In the genomic region with DNA sequence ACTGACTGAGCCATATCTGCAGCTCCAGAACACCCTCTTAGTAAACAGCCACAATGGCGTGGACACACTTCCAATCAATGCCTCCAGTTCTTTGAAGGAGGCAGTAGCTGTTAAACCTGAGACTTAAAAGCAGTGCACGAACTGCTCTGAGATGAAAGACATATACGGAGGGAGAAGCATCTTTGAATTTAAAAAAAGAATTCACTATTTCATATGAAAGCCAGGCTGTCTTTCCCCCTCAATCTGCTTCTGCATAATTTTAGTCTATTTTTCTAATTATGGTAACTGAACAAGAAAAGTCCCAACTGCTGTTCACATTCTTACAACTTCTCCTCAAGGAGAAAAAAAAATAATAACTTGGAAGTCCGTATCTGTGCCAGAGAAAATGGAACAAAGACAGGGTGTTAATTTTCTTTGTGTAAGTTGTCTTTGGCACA, we compare ENCODE assay signal across 18 mouse cellular contexts. TPM values are rescaled to one million over a fixed set of nuclear protein-coding genes. Genes with fewer than 3 reads are reported as not detected.
DNase-seq lines count a peak whose midpoint lies in the region; ATAC-seq and TF ChIP-seq lines count a peak whose summit lies in the region.
"Had no signal": no experiment of that assay in that cellular context is flagged by ENCODE, and none has a peak within 500 bp of the region (broad histone marks: within the 10 kb centered on the region; RNA-seq: fewer than 3 reads in every experiment).

No protein-coding gene starts in this region.

- DNase-seq in forebrain, embryonic 14.5 days (ENCODE audit: low spot score): no peak
- peak; percentile 17 to 39 for DNase-seq in layer of hippocampus, postnatal 10 days (ENCODE audit: low spot score in 2 of 2)
- DNase-seq in layer of hippocampus, postnatal 25 days (ENCODE audit: extremely low spot score in 1 of 2, low spot score in 1 of 2): no peak
- DNase-seq in midbrain, postnatal 0 days (ENCODE audit: low spot score): no peak
- no peak for DNase-seq in midbrain, embryonic 14.5 days
- DNase-seq in hindbrain, postnatal 0 days (ENCODE audit: low spot score): no peak
- no peak for DNase-seq in Muller cell, postnatal 12 days (ENCODE audit: inconsistent ontology term)
- DNase-seq: cerebellum, adult 11 months; gastrocnemius, adult 2 months; heart, postnatal 4 days; kidney, adult 18-20 months; kidney, postnatal 25 days; liver, embryonic 13.5 days; spleen, adult 18-20 months had no signal

- peak; percentile 23; the same call in 1 of the 2 replicates for ATAC-seq in forebrain, embryonic 14.5 days
- ATAC-seq in forebrain, embryonic 12.5 days (ENCODE audit: low FRiP score): no peak
- no peak for ATAC-seq in midbrain, postnatal 0 days (ENCODE audit: low FRiP score)
- ATAC-seq in midbrain, embryonic 14.5 days (ENCODE audit: low FRiP score, low TSS enrichment): no peak
- ATAC-seq in hindbrain, postnatal 0 days: no peak

- H3K4me3 ChIP-seq in forebrain, embryonic 14.5 days (ENCODE audit: low read depth, low read length): no peak overlapping the region
- H3K4me3 ChIP-seq in forebrain, embryonic 12.5 days (replicated peaks): no peak overlapping the region
- H3K4me3 ChIP-seq in midbrain, postnatal 0 days (ENCODE audit: low read depth, low read length): no peak overlapping the region
- H3K4me3 ChIP-seq in midbrain, embryonic 14.5 days (replicated peaks; ENCODE audit: low read depth, low read length): no peak overlapping the region
- H3K4me3 ChIP-seq in hindbrain, postnatal 0 days (ENCODE audit: low read length): no peak overlapping the region
- H3K4me3 ChIP-seq: gastrocnemius, adult 2 months; limb, embryonic 12.5 days; liver, embryonic 13.5 days; lung, embryonic 15.5 days; stomach, embryonic 15.5 days had no signal

- TF ChIP-seq CTCF in midbrain, postnatal 0 days (IDR thresholded peaks at IDR 0.05): no peak
- no peak for TF ChIP-seq CTCF in hindbrain, postnatal 0 days (IDR thresholded peaks at IDR 0.05; ENCODE audit: low read depth)

- H3K9me3 ChIP-seq in forebrain, embryonic 14.5 days (replicated peaks; ENCODE audit: control insufficient read depth, low read length): no peaks in the 10 kb centered on the region
- no peaks in the 10 kb centered on the region for H3K9me3 ChIP-seq in forebrain, embryonic 12.5 days
- no peaks in the 10 kb centered on the region for H3K9me3 ChIP-seq in midbrain, postnatal 0 days (ENCODE audit: low read length)
- no peaks in the 10 kb centered on the region for H3K9me3 ChIP-seq in midbrain, embryonic 14.5 days (ENCODE audit: control insufficient read depth, low read length)
- no peaks in the 10 kb centered on the region for H3K9me3 ChIP-seq in hindbrain, postnatal 0 days (ENCODE audit: low read length)
- H3K9me3 ChIP-seq: liver, embryonic 13.5 days; lung, embryonic 15.5 days; stomach, embryonic 15.5 days had no signal

- H3K4me2 ChIP-seq in forebrain, embryonic 14.5 days (ENCODE audit: low read length): no peak overlapping the region
- no peak overlapping the region for H3K4me2 ChIP-seq in forebrain, embryonic 12.5 days
- H3K4me2 ChIP-seq in midbrain, postnatal 0 days (ENCODE audit: low read depth, low read length, poor library complexity, severe bottlenecking): no peak overlapping the region
- no peak overlapping the region for H3K4me2 ChIP-seq in midbrain, embryonic 14.5 days (ENCODE audit: low read length)
- H3K4me2 ChIP-seq in hindbrain, postnatal 0 days (ENCODE audit: low read depth, low read length): no peak overlapping the region
- H3K4me2 ChIP-seq: limb, embryonic 12.5 days; liver, embryonic 13.5 days; lung, embryonic 15.5 days; stomach, embryonic 15.5 days had no signal

- WGBS in forebrain, embryonic 14.5 days: 65% methylated on average over 4 of the region's 4 CpGs
- WGBS in forebrain, embryonic 12.5 days: 79% methylated on average over 4 of the region's 4 CpGs
- WGBS in midbrain, postnatal 0 days: 55% methylated on average over 4 of the region's 4 CpGs
- 76% methylated on average over 4 of the region's 4 CpGs for WGBS in midbrain, embryonic 14.5 days
- 71% methylated on average over 4 of the region's 4 CpGs for WGBS in hindbrain, postnatal 0 days

- no peaks in the 10 kb centered on the region for H3K27me3 ChIP-seq in forebrain, embryonic 14.5 days (replicated peaks; ENCODE audit: control insufficient read depth, insufficient read depth, low read length)
- no peaks in the 10 kb centered on the region for H3K27me3 ChIP-seq in forebrain, embryonic 12.5 days
- no peaks in the 10 kb centered on the region for H3K27me3 ChIP-seq in midbrain, postnatal 0 days (ENCODE audit: insufficient read depth, low read length)
- no peaks in the 10 kb centered on the region for H3K27me3 ChIP-seq in midbrain, embryonic 14.5 days (ENCODE audit: control insufficient read depth, insufficient read depth, low read length)
- no peaks in the 10 kb centered on the region for H3K27me3 ChIP-seq in hindbrain, postnatal 0 days (ENCODE audit: insufficient read depth, low read length)
- H3K27me3 ChIP-seq: limb, embryonic 12.5 days; liver, embryonic 13.5 days; lung, embryonic 15.5 days; stomach, embryonic 15.5 days had no signal

- H3K4me1 ChIP-seq in forebrain, embryonic 14.5 days (ENCODE audit: control insufficient read depth, insufficient read depth, low read length): 0 out of 2 replicates have a peak, but pooled peaks cover 5% of the 10 kb centered on the region
- no peaks in the 10 kb centered on the region for H3K4me1 ChIP-seq in forebrain, embryonic 12.5 days
- H3K4me1 ChIP-seq in midbrain, postnatal 0 days (ENCODE audit: insufficient read depth, low read length): no peaks in the 10 kb centered on the region; the same call in 1 of the 2 replicates
- no peaks in the 10 kb centered on the region; the same call in 1 of the 2 replicates for H3K4me1 ChIP-seq in midbrain, embryonic 14.5 days (ENCODE audit: control insufficient read depth, insufficient read depth, low read length)
- no peaks in the 10 kb centered on the region for H3K4me1 ChIP-seq in hindbrain, postnatal 0 days (ENCODE audit: insufficient read depth, low read length)
- H3K4me1 ChIP-seq: limb, embryonic 12.5 days; liver, embryonic 13.5 days; lung, embryonic 15.5 days; stomach, embryonic 15.5 days had no signal

- no peak overlapping the region for H3K9ac ChIP-seq in forebrain, embryonic 14.5 days (ENCODE audit: low read length)
- no peak overlapping the region for H3K9ac ChIP-seq in forebrain, embryonic 12.5 days
- no peak overlapping the region for H3K9ac ChIP-seq in midbrain, postnatal 0 days (replicated peaks; ENCODE audit: low read length, poor library complexity, severe bottlenecking)
- no peak overlapping the region for H3K9ac ChIP-seq in midbrain, embryonic 14.5 days (replicated peaks; ENCODE audit: low read length)
- H3K9ac ChIP-seq in hindbrain, postnatal 0 days (replicated peaks; ENCODE audit: low read length): no peak overlapping the region
- H3K9ac ChIP-seq: limb, embryonic 12.5 days; liver, embryonic 13.5 days; lung, embryonic 15.5 days; stomach, embryonic 15.5 days had no signal

- peak overlapping the region; percentile 29; the same call in 1 of the 2 replicates for H3K27ac ChIP-seq in forebrain, embryonic 14.5 days (ENCODE audit: low read depth, low read length)
- no peak overlapping the region for H3K27ac ChIP-seq in forebrain, embryonic 12.5 days
- 0 out of 2 replicates have a peak overlapping the region, but pooled peaks have one; percentile 27 for H3K27ac ChIP-seq in midbrain, postnatal 0 days (ENCODE audit: low read depth, low read length)
- H3K27ac ChIP-seq in midbrain, embryonic 14.5 days (replicated peaks; ENCODE audit: low read depth, low read length): no peak overlapping the region
- H3K27ac ChIP-seq in hindbrain, postnatal 0 days: no peak overlapping the region
- H3K27ac ChIP-seq: gastrocnemius, adult 2 months; limb, embryonic 12.5 days; liver, embryonic 13.5 days; lung, embryonic 15.5 days; stomach, embryonic 15.5 days had no signal

- H3K36me3 ChIP-seq in forebrain, embryonic 14.5 days (ENCODE audit: control insufficient read depth, insufficient read depth, low read length): no peaks in the 10 kb centered on the region
- H3K36me3 ChIP-seq in forebrain, embryonic 12.5 days (replicated peaks): no peaks in the 10 kb centered on the region
- no peaks in the 10 kb centered on the region for H3K36me3 ChIP-seq in midbrain, postnatal 0 days (ENCODE audit: insufficient read depth, low read length)
- no peaks in the 10 kb centered on the region for H3K36me3 ChIP-seq in midbrain, embryonic 14.5 days (ENCODE audit: control insufficient read depth, insufficient read depth, low read length)
- no peaks in the 10 kb centered on the region for H3K36me3 ChIP-seq in hindbrain, postnatal 0 days (ENCODE audit: insufficient read depth, low read length)
- H3K36me3 ChIP-seq: limb, embryonic 12.5 days; liver, embryonic 13.5 days; lung, embryonic 15.5 days; stomach, embryonic 15.5 days had no signal

RNA-seq across cellular contexts. Expression of gene Frmd4a, which starts 18.7 kb away (rescaled TPM):
- 36.9 and 51.7 TPM in 2 replicates for polyA plus RNA-seq in forebrain, embryonic 14.5 days (2014; fragmentation: Nextera tagmentation; extraction: Ambion mirVana)
- 51.3 and 56.7 TPM in 2 replicates for polyA plus RNA-seq in forebrain, embryonic 12.5 days (2016; fragmentation: Nextera tagmentation; extraction: Ambion mirVana)
- 100 to 1,000 TPM; 114 to 128 TPM for total RNA-seq in layer of hippocampus, postnatal 10 days (2021)
- 10 to 100 TPM; 64.6 to 86.7 TPM for total RNA-seq in layer of hippocampus, postnatal 25 days (2021)
- 60.2 and 76.4 TPM in 2 replicates for total RNA-seq in midbrain, postnatal 0 days (2014; rRNA removed)
- 34.4 and 42.5 TPM in 2 replicates for polyA plus RNA-seq in midbrain, postnatal 0 days (2015; fragmentation: Nextera tagmentation; extraction: Ambion mirVana)
- polyA plus RNA-seq in midbrain, embryonic 14.5 days (2014; fragmentation: Nextera tagmentation; extraction: Ambion mirVana): 54.1 and 68.4 TPM in 2 replicates
- total RNA-seq in hindbrain, postnatal 0 days (2014; rRNA removed): 52.3 and 55.8 TPM in 2 replicates
- polyA plus RNA-seq in hindbrain, postnatal 0 days (2015; fragmentation: Nextera tagmentation; extraction: Ambion mirVana): 40.2 and 40.7 TPM in 2 replicates

Comparison
In these comparisons a context has a peak if more than half of its experiments do, and no peak if none do; other contexts are left out.
1. DNase-seq: peak in layer of hippocampus, postnatal 10 days (2 of 2); none in forebrain, embryonic 14.5 days (single experiment), layer of hippocampus, postnatal 25 days (0 of 2), midbrain, postnatal 0 days (single experiment), midbrain, embryonic 14.5 days (single experiment), hindbrain, postnatal 0 days (single experiment) and Muller cell, postnatal 12 days (single experiment).
2. H3K27ac ChIP-seq: peak in forebrain, embryonic 14.5 days (single experiment) and midbrain, postnatal 0 days (single experiment); none in forebrain, embryonic 12.5 days (single experiment), midbrain, embryonic 14.5 days (single experiment) and hindbrain, postnatal 0 days (single experiment).